Mouse (Mus musculus) liver, embryonic 16.5 days (tissue): Measurements from ENCODE around the gene Iscu. TPM values are rescaled to one million over a fixed set of nuclear protein-coding genes. Genes with fewer than 3 reads are reported as not detected.

Source experiments
- ATAC-seq: fragments of 200-750 bp; cut with Nextera tagmentation; 2 replicates; pipeline ENCODE4 v1.8.0; 2017; ENCODE audit warnings: low read depth, mild to moderate bottlenecking, moderate number of reproducible peaks, moderate library complexity
- H3K27ac ChIP-seq: fragments of 300-500 bp; sonication (generic); 2 replicates; pipeline ENCODE4 v1.5.1; 2014; ENCODE audit warnings: mild to moderate bottlenecking, low read length
- H3K27me3 ChIP-seq: fragments of 300-500 bp; sonication (generic); 2 replicates; pipeline ENCODE4 v1.6.1; 2014; ENCODE audit warnings: low read depth, low read length, mixed read lengths; ENCODE audit not compliant: control insufficient read depth, insufficient read depth
- H3K36me3 ChIP-seq: fragments of 300-500 bp; sonication (generic); 2 replicates; pipeline ENCODE4 v1.6.1; 2014; ENCODE audit warnings: mild to moderate bottlenecking; ENCODE audit not compliant: control insufficient read depth, insufficient read depth
- H3K4me1 ChIP-seq: fragments of 300-500 bp; sonication (generic); 2 replicates; pipeline ENCODE4 v1.6.1; 2014; ENCODE audit warnings: low read depth, low read length, mixed read lengths; ENCODE audit not compliant: control insufficient read depth
- H3K4me2 ChIP-seq: fragments of 300-500 bp; sonication (generic); 2 replicates; pipeline ENCODE4 v1.6.1; 2014; ENCODE audit warnings: low read depth, low read length, mixed read lengths
- H3K4me3 ChIP-seq: fragments of 300-500 bp; sonication (generic); 2 replicates; pipeline ENCODE4 v1.5.1; 2014; ENCODE audit warnings: low read depth, mild to moderate bottlenecking, low read length
- H3K9ac ChIP-seq: fragments of 300-500 bp; sonication (generic); 2 replicates; pipeline ENCODE4 v1.6.1; 2014; ENCODE audit warnings: low read depth, low read length
- H3K9me3 ChIP-seq: fragments of 300-500 bp; sonication (generic); replicated peaks from 2 replicates; pipeline ENCODE4 v1.6.1; 2016; ENCODE audit warnings: low read length; ENCODE audit not compliant: control insufficient read depth
- WGBS: fragments of 180-500 bp; shearing (Covaris S2); extraction: QIAGEN DNeasy Blood & Tissue Kit; methylation state at CpG from one replicate; pipeline ENCODE4 v1.1.7; 2014; ENCODE audit not compliant: insufficient replicate concordance; 5-methylcytosine and 5-hydroxymethylcytosine counted together
- polyA plus RNA-seq: library from polyadenylated mRNA; unstranded; fragments of >200 nt; fragmentation: Nextera tagmentation; extraction: Ambion mirVana; gene quantifications from 2 replicates; pipeline ENCODE4 v1.2.1, GENCODE M21; 2015

The Iscu gene
- polyA plus RNA-seq, 1 experiment from 2014 or later: 82.4 TPM

- no peak overlapping the region for H3K4me3 ChIP-seq
- ATAC-seq: no peak
- H3K4me2 ChIP-seq: no peak overlapping the region
- WGBS: 70% methylated on average over 7 of the region's 7 CpGs
- no peaks in the 10 kb centered on the region for H3K9me3 ChIP-seq
- no peak overlapping the region for H3K9ac ChIP-seq
- H3K4me1 ChIP-seq: peaks cover 7% of the 10 kb centered on the region
- no peaks in the 10 kb centered on the region for H3K36me3 ChIP-seq
- H3K27ac ChIP-seq: no peak overlapping the region
- no peaks in the 10 kb centered on the region for H3K27me3 ChIP-seq
Measured at GRCm38 (mm10) chr5:113731174-113731573, 41.4 kb upstream of the Iscu start.

GRCm38 (mm10) chr5:113732182-113732581, 40.4 kb upstream of the Iscu start:
- no peak for ATAC-seq
- Histone ChIP-seq H3K4me1 (peaks cover 15% of the 10 kb centered on the region), H3K9ac (no peak overlapping the region), H3K4me3 (no peak overlapping the region), H3K36me3 (no peaks in the 10 kb centered on the region), H3K4me2 (no peak overlapping the region), H3K27ac (no peak overlapping the region), H3K9me3 (no peaks in the 10 kb centered on the region), H3K27me3 (no peaks in the 10 kb centered on the region)
- 27% methylated on average over 6 of the region's 6 CpGs for WGBS

GRCm38 (mm10) chr5:113734376-113734775, 38.2 kb upstream of the Iscu start:
- no peak overlapping the region for H3K9ac ChIP-seq
- no peak for ATAC-seq
- 66% methylated on average over 5 of the region's 5 CpGs for WGBS
- no peaks in the 10 kb centered on the region for H3K27me3 ChIP-seq
- H3K4me3 ChIP-seq: no peak overlapping the region
- no peak overlapping the region for H3K4me2 ChIP-seq
- peak overlapping the region; percentile 93; the same call in 1 of the 2 replicates for H3K27ac ChIP-seq
- no peaks in the 10 kb centered on the region for H3K9me3 ChIP-seq
- peaks cover 15% of the 10 kb centered on the region for H3K4me1 ChIP-seq
- H3K36me3 ChIP-seq: peaks cover 11% of the 10 kb centered on the region

- peaks cover 15% of the 10 kb centered on the region for H3K4me1 ChIP-seq
- 25% methylated on average over 7 of the region's 7 CpGs for WGBS
- ATAC-seq: peak; percentile 17
- H3K9ac ChIP-seq: peak overlapping the region; percentile 59
- H3K27me3 ChIP-seq: no peaks in the 10 kb centered on the region
- peaks cover 11% of the 10 kb centered on the region for H3K36me3 ChIP-seq
- H3K27ac ChIP-seq: peak overlapping the region; percentile 93
- H3K9me3 ChIP-seq: no peaks in the 10 kb centered on the region
- peak overlapping the region; percentile 84 for H3K4me2 ChIP-seq
- H3K4me3 ChIP-seq: peak overlapping the region; percentile 80
Measured at GRCm38 (mm10) chr5:113735023-113735344, 37.6 kb upstream of the Iscu start.

DNA sequence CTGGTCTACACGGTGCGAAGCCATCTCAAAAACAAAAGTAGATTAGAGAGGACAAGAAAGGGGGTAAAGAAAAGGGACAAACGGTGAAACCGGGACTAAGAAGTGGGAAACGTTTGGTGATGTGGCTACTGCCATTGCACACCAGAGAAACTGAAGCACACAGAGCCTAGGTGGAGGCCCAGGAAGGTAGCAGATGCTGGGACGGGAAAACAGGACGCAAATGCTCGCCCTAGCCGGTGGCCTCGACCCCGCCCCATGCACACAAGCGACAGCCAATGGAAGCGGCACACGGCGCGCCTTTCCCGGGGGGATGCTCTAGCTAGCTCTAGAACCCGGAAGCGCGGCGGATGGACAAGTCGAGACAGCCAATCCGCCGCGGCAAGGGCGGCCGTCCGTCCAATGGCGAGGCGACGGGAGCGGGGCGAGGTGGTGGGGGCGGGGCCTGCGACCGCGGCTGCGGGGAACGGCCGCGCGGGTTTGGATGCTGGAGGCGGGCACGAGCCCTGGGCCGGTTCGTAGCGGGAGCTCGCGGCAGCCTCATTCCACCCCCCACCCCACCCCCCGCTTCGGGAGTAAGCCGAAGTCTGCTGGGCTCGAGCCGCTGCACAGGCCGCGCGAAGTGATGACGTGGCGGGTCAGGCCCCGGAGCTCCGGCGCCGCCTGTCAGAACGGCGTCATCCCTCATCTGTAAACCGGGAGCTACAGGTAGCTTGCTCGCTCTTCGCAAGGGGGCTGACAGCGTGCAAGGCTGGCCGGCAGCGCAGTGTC, 37.0 kb upstream of the Iscu start, which contains the start of gene Ficd:
Gene Ficd (plus strand): TSS at position 459 of the 768 bp plus-strand sequence.
- H3K9ac ChIP-seq: peak within 1 kb of the TSS; percentile 77
- ATAC-seq: peak; percentile 98
- H3K4me3 ChIP-seq: peak within 1 kb of the TSS; percentile 80
- H3K4me1 ChIP-seq: peaks cover 15% of the 10 kb centered on the region
- peak within 1 kb of the TSS; percentile 93 for H3K4me2 ChIP-seq
- no peaks in the 10 kb centered on the region for H3K27me3 ChIP-seq
- H3K27ac ChIP-seq: peak within 1 kb of the TSS; percentile 93
- H3K9me3 ChIP-seq: no peaks in the 10 kb centered on the region
- H3K36me3 ChIP-seq: peaks cover 11% of the 10 kb centered on the region
- 1% methylated on average over 68 of the region's 71 CpGs for WGBS

DNA sequence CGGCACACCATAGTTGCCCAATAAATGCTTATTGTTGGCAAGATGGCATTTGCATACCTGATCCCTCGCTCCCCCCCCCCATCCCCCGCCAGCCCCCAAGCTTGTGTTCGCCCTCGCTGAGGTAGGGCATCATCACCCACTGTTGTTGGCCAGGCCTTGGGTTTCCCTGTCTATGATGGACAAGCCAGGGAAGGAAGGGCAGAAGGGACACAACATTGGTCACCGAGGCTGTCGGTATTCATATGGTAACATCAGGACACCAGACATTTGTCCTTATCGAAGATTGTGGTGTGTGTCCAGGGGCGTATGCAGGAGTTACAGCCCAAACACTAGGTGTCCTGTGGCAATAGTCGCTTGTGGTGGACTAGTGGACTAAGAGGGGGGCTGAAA, 36.4 kb upstream of the Iscu start:
- no peaks in the 10 kb centered on the region for H3K9me3 ChIP-seq
- H3K27ac ChIP-seq: peak overlapping the region; percentile 93
- H3K4me3 ChIP-seq: peak overlapping the region; percentile 80
- no peak for ATAC-seq
- H3K9ac ChIP-seq: peak overlapping the region; percentile 77
- H3K27me3 ChIP-seq: no peaks in the 10 kb centered on the region
- H3K4me1 ChIP-seq: peaks cover 15% of the 10 kb centered on the region
- 4% methylated on average over 10 of the region's 10 CpGs for WGBS
- peak overlapping the region; percentile 93 for H3K4me2 ChIP-seq
- peaks cover 14% of the 10 kb centered on the region for H3K36me3 ChIP-seq

- ATAC-seq: no peak
- H3K27me3 ChIP-seq: no peaks in the 10 kb centered on the region
- peak overlapping the region; percentile 93 for H3K4me2 ChIP-seq
- peak overlapping the region; percentile 93 for H3K27ac ChIP-seq
- peaks cover 18% of the 10 kb centered on the region for H3K36me3 ChIP-seq
- H3K9me3 ChIP-seq: no peaks in the 10 kb centered on the region
- WGBS: 39% methylated on average over 15 of the region's 15 CpGs
- peak overlapping the region; percentile 80 for H3K4me3 ChIP-seq
- H3K9ac ChIP-seq: peak overlapping the region; percentile 77
- H3K4me1 ChIP-seq: peaks cover 15% of the 10 kb centered on the region
Measured at GRCm38 (mm10) chr5:113736522-113737164, 35.9 kb upstream of the Iscu start.

GRCm38 (mm10) chr5:113737607-113738237, 34.8 kb upstream of the Iscu start:
- H3K9me3 ChIP-seq: no peaks in the 10 kb centered on the region
- H3K4me1 ChIP-seq: peaks cover 15% of the 10 kb centered on the region
- H3K27me3 ChIP-seq: no peaks in the 10 kb centered on the region
- 84% methylated on average over 11 of the region's 11 CpGs for WGBS
- H3K27ac ChIP-seq: no peak overlapping the region
- no peak overlapping the region for H3K9ac ChIP-seq
- ATAC-seq: no peak
- no peak overlapping the region for H3K4me2 ChIP-seq
- peaks cover 22% of the 10 kb centered on the region for H3K36me3 ChIP-seq
- H3K4me3 ChIP-seq: no peak overlapping the region

DNA sequence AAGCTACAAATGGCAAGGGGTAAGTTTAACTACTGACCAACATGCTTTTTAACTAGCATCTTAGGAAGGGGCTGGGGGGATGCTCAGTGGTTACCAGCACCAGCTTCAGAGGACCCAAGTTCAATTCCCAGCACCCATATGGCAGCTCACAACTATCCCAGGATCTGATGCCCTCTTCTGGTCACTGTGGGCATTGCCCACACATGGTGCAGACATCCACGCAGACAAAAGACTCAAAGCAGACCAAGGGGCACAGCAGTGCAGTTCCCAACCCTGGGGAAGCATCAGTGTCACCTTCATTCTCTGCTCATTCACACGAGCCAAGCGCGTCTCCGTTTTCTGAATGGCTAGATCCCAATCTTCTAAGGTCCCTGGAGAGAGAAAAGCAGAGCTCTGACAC, 24.9 kb upstream of the Iscu start:
- Histone ChIP-seq H3K4me2 (no peak overlapping the region), H3K27ac (no peak overlapping the region)

More for the DNA sequence above, 24.9 kb upstream of the Iscu start:
- Histone ChIP-seq H3K4me1 (no peaks in the 10 kb centered on the region), H3K36me3 (peaks cover 87% of the 10 kb centered on the region), H3K27me3 (no peaks in the 10 kb centered on the region), H3K9me3 (no peaks in the 10 kb centered on the region), H3K4me3 (no peak overlapping the region), H3K9ac (no peak overlapping the region)
- ATAC-seq: no peak
- WGBS: 80% methylated on average over 5 of the region's 5 CpGs
